Mouse (Mus musculus) spleen, postnatal 4 days (tissue): ENCODE data around the gene Olfr295.

Experiments used
- DNase-seq, 2 experiments: peaks; one replicate each; pipeline ENCODE4 v3.0.0; 2022; ENCODE audit warnings: low spot score in 2 of 2

Olfr295 gene

GRCm38 (mm10) chr7:86583562-86583961 is at the start of gene Olfr295:
Gene Olfr295 (plus strand): TSS chr7:86583862.
- DNase-seq, result no peak

DNA sequence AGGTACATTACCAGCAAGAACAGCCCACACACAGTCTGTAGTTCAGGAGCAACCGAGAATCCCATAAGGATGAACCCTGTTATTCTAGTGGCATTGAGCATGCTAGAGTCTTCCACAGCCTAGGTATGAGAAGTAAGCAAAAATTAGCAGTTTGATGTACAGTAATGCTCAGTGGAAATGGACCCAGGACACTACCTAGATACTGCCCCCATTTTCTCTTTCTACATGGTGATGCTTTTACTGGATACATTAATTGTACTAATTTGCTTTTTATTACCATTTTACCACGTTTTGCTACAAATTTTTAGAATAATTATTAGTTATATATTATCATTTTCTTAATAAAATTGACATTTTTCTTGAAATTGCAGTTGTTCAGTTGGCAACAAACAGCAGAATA is 32.9 kb downstream of the Olfr295 start, which contains the start of gene Olfr294:
TSS of gene Olfr294 (minus strand) at position 101 of the 400 bp plus-strand sequence.
- DNase-seq, result no peak
